Mouse (Mus musculus) forelimb bud, embryonic 11.5 days (tissue): ENCODE measurements at regions not wholly inside any gene's neighbourhood (a gene's known extent, or its start where the extent isn't known, plus 50 kb on each side); places are given as distances from the start of the nearest gene placed in this dataset.

Experiments
- DNase-seq: peaks from one replicate; pipeline ENCODE4 v3.0.0-alpha.2; 2012; ENCODE audit warnings: low read depth, low spot score

DNA sequence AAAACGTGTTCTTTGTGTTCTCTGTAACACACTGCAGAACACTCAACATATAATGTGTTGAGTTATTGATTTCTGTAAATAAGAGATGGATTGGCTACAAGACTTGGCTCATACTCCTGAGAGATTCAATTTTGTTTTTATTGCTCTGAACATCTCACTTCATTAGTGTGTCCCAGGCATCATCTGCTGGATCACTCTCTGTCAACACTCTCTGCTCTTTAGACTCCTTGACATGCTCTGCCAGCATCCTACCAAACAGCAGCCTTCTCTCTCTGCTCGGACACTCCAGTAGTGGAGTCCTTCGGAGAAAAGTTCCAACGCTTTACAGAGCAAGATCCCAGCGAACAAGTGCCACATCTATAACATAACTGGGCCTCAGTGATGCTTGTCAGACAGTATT, 235.1 kb upstream of the Lcorl start:
- no peak for DNase-seq

- no peak for DNase-seq
These were observed 229.5 kb upstream of the Lcorl start for GRCm38 (mm10) chr5:46086885-46087284.

DNA sequence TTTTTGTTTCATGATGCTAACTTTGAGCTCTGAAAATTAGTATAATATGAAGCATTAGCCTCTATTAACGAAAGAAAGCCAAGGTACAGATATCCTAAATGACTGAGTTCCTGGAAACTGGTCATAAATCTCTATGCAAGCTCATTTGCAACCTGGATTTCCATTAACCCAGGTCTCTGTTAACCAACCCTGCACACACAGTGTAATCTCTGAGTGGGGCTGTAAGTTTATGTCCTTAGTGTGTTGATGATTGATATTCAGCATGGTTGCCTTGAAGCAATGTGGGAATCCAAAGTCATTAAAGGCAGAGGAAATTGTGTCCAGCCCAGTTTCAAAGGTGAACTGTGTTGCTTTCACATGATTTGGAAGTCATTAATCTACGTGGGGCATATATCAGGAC, 225.9 kb upstream of the Lcorl start:
- DNase-seq = no peak

DNA sequence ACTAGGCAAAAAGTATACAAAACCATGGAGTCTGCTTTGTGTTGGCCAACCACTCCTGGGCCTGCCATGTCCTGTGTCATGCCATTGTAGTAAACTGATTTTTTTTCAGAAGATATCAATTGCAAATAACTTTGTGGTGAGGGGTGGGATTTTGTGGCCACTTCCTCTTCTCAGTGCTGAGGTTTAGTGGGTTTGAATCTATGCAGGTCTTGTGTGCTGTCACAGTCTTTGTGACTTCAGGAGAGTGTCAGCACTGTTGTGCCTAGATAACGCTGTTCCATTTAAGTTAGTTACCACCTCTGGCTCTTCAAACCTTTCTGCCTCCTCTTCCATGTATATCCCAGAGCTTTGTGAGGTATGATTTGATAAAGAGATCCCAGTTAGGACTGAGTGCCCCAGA, 216.3 kb upstream of the Lcorl start:
- DNase-seq = no peak

DNA sequence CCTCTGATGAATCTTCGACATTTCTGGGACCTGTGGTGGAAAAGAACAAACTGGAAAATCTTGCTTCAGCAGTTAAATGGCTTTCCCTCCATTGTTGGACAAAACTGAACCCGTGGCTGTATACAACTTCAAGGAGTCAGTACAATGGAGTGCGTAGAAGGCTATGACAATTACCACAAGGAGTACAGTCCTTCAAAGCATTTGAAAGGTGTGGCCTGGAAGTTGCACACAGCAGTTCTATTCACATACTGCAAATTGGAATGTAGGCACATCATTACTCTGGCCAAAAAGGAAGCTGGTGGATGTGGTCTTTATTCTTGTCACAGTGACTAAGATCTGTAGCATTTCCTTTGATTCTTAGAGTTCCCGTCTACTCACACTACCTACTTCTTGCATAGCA, 215.7 kb upstream of the Lcorl start:
- no peak for DNase-seq

- DNase-seq = no peak
These were observed 202.5 kb upstream of the Lcorl start for GRCm38 (mm10) chr5:46059910-46060309.

GRCm38 (mm10) chr5:46054850-46055249, 197.4 kb upstream of the Lcorl start:
- no peak for DNase-seq

DNA sequence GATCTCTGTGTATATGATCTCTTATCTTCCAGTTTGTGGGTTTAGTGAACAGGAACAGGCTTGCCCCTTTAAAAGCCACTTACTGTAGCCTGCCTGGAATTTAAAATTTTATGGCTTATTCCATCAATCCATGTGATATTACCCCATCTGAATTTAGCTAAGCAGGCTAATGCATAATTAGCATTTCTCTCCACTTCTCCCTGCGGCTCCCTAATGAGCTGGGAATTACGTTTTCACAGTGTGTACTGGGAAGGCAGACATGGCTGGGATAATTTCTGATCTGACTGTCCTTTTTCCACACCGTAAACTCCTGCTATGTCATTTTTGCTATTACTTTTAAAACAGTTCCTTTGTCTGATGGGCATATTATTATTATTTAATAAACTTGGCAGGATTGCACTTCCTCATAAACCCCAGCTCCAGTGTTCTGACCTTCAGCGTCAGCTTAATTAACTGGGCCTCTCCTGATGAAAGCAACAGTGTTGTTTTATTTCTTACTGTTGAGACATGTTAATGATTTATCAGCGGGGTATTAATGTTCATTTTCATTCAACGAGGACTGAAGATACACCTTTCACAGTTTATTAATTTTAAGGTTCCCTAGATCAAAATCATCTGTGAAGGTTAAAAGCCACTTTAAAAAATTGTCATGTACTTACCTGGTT, 185.4 kb upstream of the Lcorl start:
- no peak for DNase-seq

DNA sequence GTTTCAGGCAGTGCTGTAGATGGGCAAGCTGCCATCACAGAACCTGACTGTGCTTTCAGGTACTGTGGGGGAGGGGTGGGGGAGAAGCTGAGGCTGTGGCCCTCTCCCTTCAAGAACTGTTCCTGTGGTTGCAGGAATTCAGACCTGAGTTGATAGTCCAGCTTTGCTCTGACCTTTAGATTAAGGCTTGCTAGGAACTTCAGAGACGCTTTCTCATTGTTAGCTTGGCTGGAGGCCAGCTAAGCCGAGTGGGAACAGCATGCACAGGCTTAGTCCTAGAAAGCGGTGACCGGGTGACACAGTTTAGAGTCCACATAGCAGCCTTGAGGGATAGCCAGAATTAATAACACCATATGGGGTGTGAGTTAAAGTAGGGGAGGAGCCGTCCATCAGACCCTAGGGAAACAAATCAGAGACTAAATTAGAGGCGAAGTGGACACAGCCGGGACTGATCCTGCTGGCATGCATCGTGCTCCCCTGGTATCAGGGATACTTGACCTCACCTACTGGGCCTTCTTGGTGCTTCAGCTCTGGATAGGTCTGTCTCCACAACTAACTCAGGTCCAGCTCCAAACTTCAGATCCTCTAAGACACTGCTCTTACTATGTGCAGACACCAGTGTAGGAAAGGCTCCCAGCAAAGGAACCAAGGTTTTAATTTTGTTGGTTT, 175.7 kb upstream of the Lcorl start:
- DNase-seq = no peak

DNA sequence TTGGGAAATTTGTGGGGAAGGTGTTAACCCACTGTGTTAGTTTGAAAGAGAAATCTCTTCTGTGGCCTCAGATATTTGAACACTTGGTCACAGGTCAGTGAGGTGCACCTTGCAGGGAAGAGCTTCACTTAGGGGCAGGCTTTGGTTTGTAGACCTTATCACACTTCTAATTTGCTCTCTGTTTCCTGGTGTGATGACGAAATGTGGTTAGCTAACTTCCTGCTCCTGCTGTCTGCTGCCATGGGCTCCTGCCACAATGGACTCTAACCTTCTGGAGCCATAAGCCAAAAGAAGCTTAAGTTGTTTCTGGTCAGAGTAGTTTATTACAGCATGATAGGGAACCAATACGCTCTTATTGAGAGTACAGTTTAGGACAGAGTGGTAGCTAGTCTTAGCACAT, 174.8 kb upstream of the Lcorl start:
- no peak for DNase-seq

- no peak for DNase-seq
These were observed 166.7 kb upstream of the Lcorl start for GRCm38 (mm10) chr5:46024138-46024537.

DNA sequence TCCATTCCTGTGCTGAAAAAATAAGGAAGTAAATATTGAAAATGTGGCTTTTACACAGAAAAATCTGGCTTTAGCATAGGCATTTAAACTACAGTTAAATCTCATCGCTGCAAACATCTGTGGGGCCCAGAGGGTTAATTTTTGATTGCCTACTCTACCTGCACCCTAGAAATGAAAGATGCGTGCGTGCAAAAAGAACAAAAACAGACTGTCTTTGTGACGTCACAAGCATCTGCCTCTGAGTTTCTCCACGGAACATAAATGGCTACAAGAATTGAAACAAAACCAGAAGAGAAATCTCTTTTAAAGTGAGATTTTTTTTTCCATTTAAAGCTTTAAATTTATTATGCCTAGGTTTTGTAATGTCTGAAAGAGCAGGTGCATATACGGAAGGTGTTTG, 166.0 kb upstream of the Lcorl start:
- DNase-seq = no peak

- DNase-seq = no peak
These were observed 164.6 kb upstream of the Lcorl start for GRCm38 (mm10) chr5:46022047-46022422.

DNA sequence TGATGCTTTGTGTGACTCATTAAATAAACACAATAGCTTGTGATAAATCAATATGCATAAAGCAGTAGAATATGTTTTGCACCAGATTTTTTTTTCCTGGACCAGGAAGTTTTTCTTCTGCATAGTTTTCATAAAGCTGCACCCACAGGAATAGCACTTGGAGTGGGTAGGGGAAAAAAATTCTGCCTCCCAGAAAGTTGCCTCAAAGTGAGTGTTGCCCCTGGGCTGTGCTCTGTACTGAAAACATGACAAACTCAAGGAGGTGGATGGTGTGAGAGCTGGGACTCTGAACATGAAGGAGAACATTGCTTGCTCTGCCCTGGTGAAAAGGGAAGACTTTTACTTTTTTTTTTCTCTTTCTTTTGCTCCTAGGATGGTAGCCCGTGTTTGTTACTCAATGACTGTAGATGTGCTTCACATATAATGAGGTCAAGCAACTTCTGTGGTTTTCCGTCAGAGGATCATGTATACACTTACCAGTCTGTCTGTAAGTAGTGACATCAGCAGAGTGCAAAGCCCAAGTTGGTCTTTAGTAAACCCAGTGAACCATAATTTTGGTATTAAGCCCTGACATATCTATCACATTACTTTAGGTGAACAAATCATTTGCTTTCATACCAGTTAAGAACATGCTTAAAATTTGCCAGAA, 164.1 kb upstream of the Lcorl start:
- DNase-seq = no peak

GRCm38 (mm10) chr5:46020175-46020574, 162.8 kb upstream of the Lcorl start:
- no peak for DNase-seq

DNA sequence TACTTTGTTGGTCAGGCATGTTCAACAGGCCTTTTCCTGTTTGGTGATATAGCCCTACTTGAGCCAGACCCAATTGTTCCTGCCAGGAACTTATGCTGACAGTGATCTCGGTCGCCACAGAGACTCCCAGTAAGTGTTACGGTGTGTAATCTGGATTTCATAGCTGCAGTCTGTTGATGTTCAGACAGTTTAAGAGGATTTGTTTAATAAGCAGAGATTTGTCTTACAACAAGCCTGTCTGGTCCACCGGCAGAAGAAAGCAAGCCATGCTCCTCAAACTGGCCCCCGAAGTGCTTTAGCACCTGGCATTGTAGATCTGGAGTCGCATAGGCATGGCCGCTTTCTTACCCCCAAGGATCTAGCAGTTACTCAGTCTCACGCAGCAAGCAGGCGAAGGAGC, 150.0 kb upstream of the Lcorl start:
- DNase-seq = no peak

DNA sequence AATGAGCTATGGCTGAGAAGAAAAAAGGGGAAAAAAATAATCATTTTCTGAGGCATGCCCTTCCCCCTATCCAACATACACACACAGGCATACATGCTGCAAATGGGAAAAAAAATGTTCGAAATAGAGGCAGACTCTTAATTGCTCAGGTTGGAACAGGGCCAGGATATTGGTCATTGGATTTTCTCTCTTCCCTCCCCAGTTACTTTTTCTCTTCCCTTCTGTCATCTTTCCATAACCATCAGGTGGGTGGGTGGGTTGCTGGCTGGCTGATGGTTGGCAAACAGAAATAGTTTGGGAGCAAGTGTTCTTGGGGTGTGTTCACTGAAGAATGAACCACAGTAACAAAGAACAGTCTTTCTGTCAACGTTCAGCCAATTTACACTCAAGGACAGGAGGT, 149.3 kb upstream of the Lcorl start:
- no peak for DNase-seq

DNA sequence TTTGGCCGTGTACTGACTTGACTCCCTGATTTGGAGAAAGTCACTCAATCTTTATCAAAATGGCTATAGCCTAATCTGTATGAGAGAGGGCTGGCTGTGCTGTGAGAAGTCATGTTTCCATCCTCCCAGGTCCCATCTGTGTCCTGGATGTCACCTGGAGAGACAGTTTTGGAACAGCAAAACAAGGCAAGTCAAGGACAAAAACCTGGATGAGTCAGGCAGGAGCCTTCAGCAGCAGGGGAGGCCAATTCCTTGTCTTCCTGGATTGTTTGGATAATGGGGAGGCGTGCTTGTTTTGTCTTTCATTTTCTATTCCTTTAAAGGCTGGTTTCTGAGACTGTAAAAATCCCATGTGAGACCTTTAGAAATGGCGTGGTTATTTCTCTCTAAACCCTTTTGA, 148.8 kb upstream of the Lcorl start:
- DNase-seq = no peak

- no peak for DNase-seq
These were observed 148.2 kb upstream of the Lcorl start for GRCm38 (mm10) chr5:46005631-46006030.

DNA sequence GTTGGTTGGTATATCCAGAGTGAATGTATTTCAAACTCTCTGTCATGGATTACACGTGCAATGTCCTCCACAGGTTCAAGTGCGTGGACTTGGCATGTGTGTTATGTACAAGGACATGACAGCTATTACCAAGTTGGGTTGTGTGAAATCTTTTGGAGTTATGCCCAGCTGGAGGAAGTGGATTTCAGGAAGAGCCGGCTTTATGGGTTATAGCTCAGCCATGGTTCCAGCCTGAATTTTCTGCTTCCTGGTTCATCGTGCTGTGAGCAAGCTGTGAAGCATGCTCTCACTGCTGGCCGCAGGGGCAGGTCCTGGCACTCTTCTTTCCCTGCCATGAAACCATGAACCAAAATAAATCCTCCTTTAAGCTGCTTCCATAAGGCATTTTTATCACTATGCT, 144.6 kb upstream of the Lcorl start:
- no peak for DNase-seq

- no peak for DNase-seq
These were observed 100.4 kb upstream of the Lcorl start for GRCm38 (mm10) chr5:45957766-45958165.

GRCm38 (mm10) chr5:45943970-45944369, 86.6 kb upstream of the Lcorl start:
- no peak for DNase-seq

- no peak for DNase-seq
These were observed 75.6 kb upstream of the Lcorl start for GRCm38 (mm10) chr5:45932970-45933369.
